Mouse (Mus musculus) forebrain, embryonic 16.5 days (tissue): ENCODE measurements around the gene Chpf2. TPM values are rescaled to one million over a fixed set of nuclear protein-coding genes. Genes with fewer than 3 reads are reported as not detected.
A peak's percentile ranks its signal among the peaks of the same experiment; 100 is the strongest.

Experiments
- ATAC-seq: fragments of 200-750 bp; cut with Nextera tagmentation; 2 replicates; pipeline ENCODE4 v1.8.0; 2017; ENCODE audit warnings: mild to moderate bottlenecking, moderate library complexity
- H3K27ac ChIP-seq: fragments of 300-500 bp; sonication (generic); 2 replicates; pipeline ENCODE4 v1.5.1; 2014; ENCODE audit warnings: low read length, control low read depth
- H3K27me3 ChIP-seq: fragments of 300-500 bp; sonication (generic); replicated peaks from 2 replicates; pipeline ENCODE4 v1.6.1; 2014; ENCODE audit warnings: low read length; ENCODE audit not compliant: control insufficient read depth, insufficient read depth
- H3K36me3 ChIP-seq: fragments of 300-500 bp; sonication (generic); 2 replicates; pipeline ENCODE4 v1.6.1; 2014; ENCODE audit not compliant: control insufficient read depth, insufficient read depth
- H3K4me1 ChIP-seq: fragments of 300-500 bp; sonication (generic); replicated peaks from 2 replicates; pipeline ENCODE4 v1.6.1; 2014; ENCODE audit warnings: low read length; ENCODE audit not compliant: control insufficient read depth, insufficient read depth
- H3K4me2 ChIP-seq: fragments of 300-500 bp; sonication (generic); 2 replicates; pipeline ENCODE4 v1.6.1; 2014; ENCODE audit warnings: mild to moderate bottlenecking, low read length, control low read depth
- H3K4me3 ChIP-seq: fragments of 300-500 bp; sonication (generic); replicated peaks from 2 replicates; pipeline ENCODE4 v1.5.1; 2014; ENCODE audit warnings: mild to moderate bottlenecking, low read length, control low read depth
- H3K9ac ChIP-seq: fragments of 300-500 bp; sonication (generic); replicated peaks from 2 replicates; pipeline ENCODE4 v1.6.1; 2014; ENCODE audit warnings: low read depth, low read length, control low read depth
- H3K9me3 ChIP-seq: fragments of 300-500 bp; sonication (generic); 2 replicates; pipeline ENCODE4 v1.6.1; 2016; ENCODE audit warnings: low read length; ENCODE audit not compliant: control insufficient read depth
- WGBS: fragments of 180-500 bp; shearing (Covaris S2); extraction: QIAGEN DNeasy Blood & Tissue Kit; methylation state at CpG from one replicate; pipeline ENCODE4 v1.1.7; 2014; 5-methylcytosine and 5-hydroxymethylcytosine counted together
- polyA plus RNA-seq: library from polyadenylated mRNA; unstranded; fragments of >200 nt; fragmentation: Nextera tagmentation; extraction: Ambion mirVana; gene quantifications from 2 replicates; pipeline ENCODE4 v1.2.1, GENCODE M21; 2015

The Chpf2 gene
- polyA plus RNA-seq, 1 experiment from 2014 or later, result 20.5 TPM

DNA sequence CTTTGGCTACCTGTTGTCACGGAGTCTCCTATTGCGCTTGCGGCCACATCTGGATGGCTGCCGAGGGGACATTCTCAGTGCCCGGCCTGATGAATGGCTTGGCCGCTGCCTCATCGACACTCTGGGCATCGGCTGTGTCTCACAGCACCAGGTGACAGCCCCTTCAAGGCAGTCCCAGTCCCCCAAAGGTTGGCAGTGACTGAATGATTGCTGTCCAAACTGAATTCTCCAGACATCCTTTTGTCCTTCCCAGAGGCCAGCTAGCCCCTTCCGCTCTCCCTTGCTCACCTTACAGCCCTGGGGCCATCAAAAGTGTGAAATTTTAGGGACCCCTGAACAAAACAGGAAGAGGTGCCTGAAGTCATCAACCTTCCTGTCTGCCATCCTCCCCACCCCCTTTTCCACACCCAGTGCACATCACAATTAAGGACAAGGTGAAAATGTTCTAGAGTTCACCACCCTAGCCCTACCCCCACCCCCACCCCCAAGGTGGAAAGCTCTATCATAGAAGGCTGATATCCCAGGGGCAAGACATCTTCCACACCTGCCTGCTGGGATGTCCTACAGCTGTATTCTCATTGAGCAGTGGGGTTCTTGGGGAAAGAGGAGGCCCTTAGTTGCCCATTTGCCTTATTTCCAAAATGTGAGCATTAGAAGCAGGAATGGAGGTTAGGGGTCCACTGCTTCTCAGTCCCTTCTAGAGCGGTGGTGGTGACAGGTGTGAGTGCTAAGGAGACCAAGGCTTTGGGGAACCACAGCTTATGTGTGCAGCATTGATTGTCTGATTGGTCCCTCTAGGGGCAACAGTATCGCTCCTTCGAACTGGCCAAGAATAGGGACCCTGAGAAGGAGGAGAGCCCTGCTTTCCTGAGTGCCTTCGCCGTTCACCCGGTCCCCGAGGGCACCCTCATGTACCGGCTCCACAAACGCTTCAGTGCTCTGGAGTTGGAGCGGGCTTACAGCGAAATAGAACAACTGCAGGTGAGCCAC, 3.3 kb downstream of the Chpf2 start:
- H3K9ac ChIP-seq, result no peak overlapping the region
- WGBS, result 85% methylated on average over 20 of the region's 20 CpGs
- ATAC-seq, result no peak
- no peak overlapping the region for H3K4me3 ChIP-seq
- no peaks in the 10 kb centered on the region for H3K27me3 ChIP-seq
- H3K9me3 ChIP-seq, result no peaks in the 10 kb centered on the region
- peaks cover 22% of the 10 kb centered on the region for H3K36me3 ChIP-seq
- peaks cover 27% of the 10 kb centered on the region for H3K4me1 ChIP-seq
- H3K27ac ChIP-seq, result no peak overlapping the region
- no peak overlapping the region for H3K4me2 ChIP-seq

DNA sequence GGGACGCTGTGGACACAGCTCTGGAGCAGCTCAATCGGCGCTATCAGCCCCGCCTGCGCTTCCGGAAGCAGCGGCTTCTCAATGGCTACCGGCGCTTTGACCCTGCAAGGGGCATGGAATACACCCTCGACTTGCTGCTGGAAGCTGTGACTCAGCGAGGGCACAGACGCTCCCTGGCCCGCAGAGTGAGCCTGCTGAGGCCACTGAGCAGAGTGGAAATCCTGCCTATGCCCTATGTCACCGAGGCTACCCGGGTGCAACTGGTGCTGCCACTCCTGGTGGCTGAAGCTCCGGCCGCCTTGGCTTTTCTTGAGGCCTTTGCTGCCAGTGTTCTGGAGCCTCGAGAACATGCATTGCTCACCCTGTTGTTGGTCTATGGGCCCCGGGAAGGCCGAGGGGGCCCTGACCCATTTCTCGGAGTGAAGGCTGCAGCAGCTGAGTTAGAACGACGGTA, 4.8 kb downstream of the Chpf2 start:
- H3K9ac ChIP-seq, result no peak overlapping the region; the same call in 1 of the 2 replicates
- no peak for ATAC-seq
- peaks cover 37% of the 10 kb centered on the region for H3K4me1 ChIP-seq
- H3K4me3 ChIP-seq, result no peak overlapping the region
- 28% methylated on average over 23 of the region's 23 CpGs for WGBS
- H3K36me3 ChIP-seq, result peaks cover 25% of the 10 kb centered on the region
- H3K27me3 ChIP-seq, result no peaks in the 10 kb centered on the region
- no peak overlapping the region for H3K27ac ChIP-seq
- H3K4me2 ChIP-seq, result no peak overlapping the region
- no peaks in the 10 kb centered on the region for H3K9me3 ChIP-seq

DNA sequence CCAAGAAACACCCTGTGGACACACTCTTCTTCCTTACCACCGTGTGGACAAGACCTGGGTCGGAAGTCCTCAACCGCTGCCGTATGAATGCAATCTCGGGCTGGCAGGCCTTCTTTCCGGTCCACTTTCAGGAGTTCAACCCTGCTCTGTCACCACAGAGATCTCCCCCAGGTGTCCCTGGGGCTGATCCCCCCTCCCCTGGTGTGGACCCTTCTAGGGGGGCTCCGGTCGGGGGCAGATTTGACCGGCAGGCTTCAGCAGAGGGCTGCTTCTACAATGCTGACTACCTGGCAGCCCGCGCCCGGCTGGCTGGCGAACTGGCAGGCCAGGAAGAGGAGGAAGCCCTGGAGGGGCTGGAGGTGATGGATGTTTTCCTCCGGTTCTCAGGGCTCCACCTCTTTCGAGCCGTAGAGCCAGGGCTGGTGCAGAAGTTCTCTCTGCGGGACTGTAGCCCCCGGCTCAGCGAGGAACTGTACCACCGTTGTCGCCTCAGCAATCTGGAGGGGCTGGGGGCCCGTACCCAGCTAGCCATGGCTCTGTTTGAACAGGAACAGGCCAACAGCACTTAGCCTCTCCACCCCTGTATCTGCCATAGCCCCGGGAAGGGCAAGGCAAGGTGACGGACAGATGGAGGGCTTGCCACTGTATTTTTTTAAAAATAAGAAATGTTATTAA, 5.4 kb downstream of the Chpf2 start:
- peaks cover 25% of the 10 kb centered on the region for H3K36me3 ChIP-seq
- 70% methylated on average over 24 of the region's 24 CpGs for WGBS
- H3K27ac ChIP-seq, result no peak overlapping the region
- H3K4me1 ChIP-seq, result peaks cover 41% of the 10 kb centered on the region
- no peak overlapping the region for H3K4me3 ChIP-seq
- no peaks in the 10 kb centered on the region for H3K27me3 ChIP-seq
- no peak overlapping the region for H3K9ac ChIP-seq
- H3K4me2 ChIP-seq, result no peak overlapping the region
- H3K9me3 ChIP-seq, result no peaks in the 10 kb centered on the region
- no peak for ATAC-seq

DNA sequence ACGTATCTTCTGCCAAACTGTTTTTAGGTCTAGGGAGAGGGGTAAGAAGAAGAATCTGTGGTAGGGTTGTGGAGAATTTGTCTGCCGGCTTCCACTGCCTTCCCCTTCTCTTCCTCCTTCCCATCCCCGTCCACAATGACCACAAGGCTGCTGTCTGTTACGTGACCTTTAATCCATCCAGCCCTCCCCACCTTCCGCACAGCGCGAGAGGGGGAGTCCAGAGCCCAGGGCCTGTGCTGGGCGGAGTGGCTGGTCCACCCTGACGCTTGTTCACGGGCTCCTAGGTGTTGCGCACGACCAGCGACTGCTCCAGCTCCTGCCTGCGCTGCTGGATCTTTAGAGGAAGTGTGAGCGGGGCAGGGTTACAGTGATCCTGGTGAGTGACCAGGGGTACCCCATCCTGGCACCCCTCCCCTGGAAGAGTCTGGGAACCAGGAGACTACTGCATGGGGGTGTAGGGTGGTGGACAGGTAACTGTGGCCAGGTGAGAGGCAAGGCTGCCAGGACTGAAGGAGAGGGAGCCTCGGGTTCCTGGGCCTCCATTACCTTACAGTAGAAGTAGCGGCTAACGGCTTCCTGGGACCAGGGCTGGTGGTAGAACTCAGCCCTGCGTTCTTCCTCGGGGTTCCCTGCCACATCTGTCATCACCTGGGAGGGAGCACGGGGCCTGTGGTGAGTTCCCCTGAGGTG, 6.1 kb downstream of the Chpf2 start:
- no peak overlapping the region for H3K4me3 ChIP-seq
- 66% methylated on average over 21 of the region's 21 CpGs for WGBS
- no peak for ATAC-seq
- H3K9me3 ChIP-seq, result no peaks in the 10 kb centered on the region
- H3K9ac ChIP-seq, result no peak overlapping the region
- no peak overlapping the region for H3K27ac ChIP-seq
- H3K27me3 ChIP-seq, result no peaks in the 10 kb centered on the region
- H3K4me1 ChIP-seq, result peaks cover 41% of the 10 kb centered on the region
- H3K36me3 ChIP-seq, result peaks cover 25% of the 10 kb centered on the region
- H3K4me2 ChIP-seq, result no peak overlapping the region

DNA sequence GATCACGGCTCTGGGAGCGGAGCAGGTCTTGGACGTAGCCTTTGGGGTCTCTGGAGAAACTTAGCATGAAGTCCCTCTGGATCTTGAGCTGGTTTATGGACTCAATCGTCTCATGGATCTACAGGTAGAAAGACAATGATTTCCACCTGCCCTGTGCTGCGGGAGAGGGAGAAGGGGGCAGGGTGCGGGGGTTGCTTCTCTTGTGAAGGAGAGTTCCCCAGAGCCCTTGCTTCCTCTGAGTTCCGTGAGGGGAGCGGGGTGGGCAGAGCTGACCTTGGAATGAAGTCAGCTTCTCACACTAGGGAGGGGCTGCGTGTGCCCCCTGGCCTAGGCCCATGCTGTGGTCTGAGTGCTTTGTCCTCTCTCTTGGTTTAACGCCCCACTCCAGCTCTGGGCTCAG, 6.7 kb downstream of the Chpf2 start:
- Histone ChIP-seq H3K9me3 (no peaks in the 10 kb centered on the region), H3K4me2 (no peak overlapping the region), H3K27me3 (no peaks in the 10 kb centered on the region), H3K27ac (no peak overlapping the region), H3K9ac (no peak overlapping the region), H3K36me3 (peaks cover 25% of the 10 kb centered on the region), H3K4me1 (peaks cover 40% of the 10 kb centered on the region), H3K4me3 (no peak overlapping the region)
- WGBS, result 82% methylated on average over 10 of the region's 10 CpGs
- no peak for ATAC-seq

DNA sequence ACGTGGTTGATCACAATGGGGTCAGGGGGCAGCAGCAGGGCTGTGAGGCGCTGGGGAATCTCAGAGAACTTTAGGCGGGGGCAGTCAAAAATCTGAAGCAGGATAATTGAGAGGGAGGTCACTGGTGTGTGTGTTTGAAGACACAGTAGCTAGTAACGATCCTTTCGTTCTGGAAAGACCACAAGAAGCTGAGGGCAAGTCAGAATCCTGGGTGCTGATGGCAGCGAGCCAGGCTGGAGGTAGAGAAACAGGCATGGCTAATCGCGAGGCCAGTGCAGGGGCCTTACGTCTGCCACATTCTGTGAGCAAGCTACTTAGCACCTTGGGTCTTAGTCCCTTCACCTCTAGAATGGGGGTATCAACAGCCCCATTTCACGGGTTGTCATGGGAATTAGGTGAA, 7.4 kb downstream of the Chpf2 start:
- H3K9me3 ChIP-seq, result no peaks in the 10 kb centered on the region
- peaks cover 25% of the 10 kb centered on the region for H3K36me3 ChIP-seq
- no peak overlapping the region for H3K4me2 ChIP-seq
- 67% methylated on average over 10 of the region's 10 CpGs for WGBS
- H3K4me1 ChIP-seq, result peaks cover 44% of the 10 kb centered on the region
- H3K27me3 ChIP-seq, result no peaks in the 10 kb centered on the region
- no peak overlapping the region for H3K4me3 ChIP-seq
- no peak overlapping the region for H3K9ac ChIP-seq
- H3K27ac ChIP-seq, result no peak overlapping the region
- no peak for ATAC-seq

DNA sequence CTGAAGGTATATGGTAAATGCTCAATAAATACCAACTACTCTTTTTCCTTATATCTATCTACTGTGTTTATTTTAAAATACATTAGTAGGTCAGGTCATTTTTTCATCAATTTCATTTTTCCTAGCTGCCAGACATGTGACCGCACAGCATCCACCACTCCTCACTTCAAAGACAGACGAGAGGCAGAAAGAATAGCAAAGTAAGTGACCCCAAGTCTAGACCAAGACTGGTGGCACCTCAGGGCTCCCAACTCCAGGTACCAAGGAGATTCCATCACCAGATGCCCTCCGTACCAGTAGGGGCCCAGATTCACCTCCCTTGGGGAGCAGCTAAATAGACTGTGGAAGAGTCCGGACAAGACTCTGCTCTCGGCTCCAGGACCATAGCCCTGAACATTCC, 7.8 kb downstream of the Chpf2 start:
- peaks cover 23% of the 10 kb centered on the region for H3K36me3 ChIP-seq
- H3K4me3 ChIP-seq, result no peak overlapping the region
- peaks cover 48% of the 10 kb centered on the region for H3K4me1 ChIP-seq
- H3K4me2 ChIP-seq, result no peak overlapping the region
- no peak for ATAC-seq
- no peak overlapping the region for H3K27ac ChIP-seq
- no peak overlapping the region for H3K9ac ChIP-seq
- H3K9me3 ChIP-seq, result no peaks in the 10 kb centered on the region
- 91% methylated on average over 5 of the region's 5 CpGs for WGBS
- no peaks in the 10 kb centered on the region for H3K27me3 ChIP-seq

DNA sequence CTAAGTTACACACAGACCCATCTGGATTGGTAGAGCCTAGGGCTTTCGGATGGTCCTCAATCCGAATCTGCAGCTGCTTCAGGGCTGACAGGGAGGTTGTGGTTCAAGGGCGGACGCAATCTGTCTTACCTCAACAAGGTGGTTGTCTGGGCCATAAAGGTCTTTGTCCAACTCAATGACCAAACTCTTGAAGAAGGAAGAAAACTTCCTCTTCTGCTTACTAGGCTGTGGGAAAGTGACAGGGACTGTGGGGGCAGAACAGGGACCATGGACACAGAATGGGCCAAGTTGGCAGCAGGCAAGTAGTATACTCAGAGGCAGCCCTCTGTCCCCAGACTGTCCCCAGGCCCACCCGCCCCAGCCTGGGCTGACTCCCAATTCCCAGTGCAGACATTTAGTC, 8.7 kb downstream of the Chpf2 start:
- H3K4me2 ChIP-seq, result peak overlapping the region; percentile 72; the same call in 1 of the 2 replicates

More for the DNA sequence above, 8.7 kb downstream of the Chpf2 start:
- Histone ChIP-seq H3K4me1 (peaks cover 55% of the 10 kb centered on the region), H3K27ac (peak overlapping the region; percentile 98), H3K27me3 (no peaks in the 10 kb centered on the region), H3K9me3 (no peaks in the 10 kb centered on the region), H3K36me3 (peaks cover 23% of the 10 kb centered on the region), H3K4me3 (no peak overlapping the region; the same call in 1 of the 2 replicates), H3K9ac (peak overlapping the region; percentile 51; the same call in 1 of the 2 replicates)
- ATAC-seq, result no peak
- 91% methylated on average over 5 of the region's 5 CpGs for WGBS
